Mouse (Mus musculus): ENCODE measurements around the gene Ireb2. TPM values are rescaled to one million over a fixed set of nuclear protein-coding genes. Genes with fewer than 3 reads are reported as not detected.
A peak's percentile ranks its signal among the peaks of the same experiment; 100 is the strongest.
"Not testable (repeated sequence)": the region's sequence is repeated elsewhere in the genome, so short reads cannot be mapped to it uniquely, and the experiment has no call there.

Gene Ireb2
- polyA plus RNA-seq, 1 experiment = 0.36 TPM

DNA sequence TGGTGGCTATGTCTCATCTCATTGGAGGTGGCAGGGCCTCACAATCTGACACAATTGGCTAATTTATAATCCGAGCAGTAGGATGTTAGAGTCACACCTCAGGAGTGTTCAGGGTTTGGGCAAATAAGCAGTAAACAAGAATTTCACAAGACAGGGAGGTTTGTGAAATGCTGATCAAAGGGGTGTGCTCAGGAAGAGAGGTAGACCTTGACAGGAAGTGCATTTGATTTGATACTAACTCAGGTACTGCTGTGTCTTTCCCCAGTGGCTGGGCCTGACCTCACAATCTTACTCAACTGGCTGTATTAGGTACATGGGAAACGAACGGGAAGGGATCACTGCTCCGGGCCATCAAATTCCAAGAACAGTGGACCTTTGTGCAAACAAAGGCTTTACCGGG, 21.3 kb upstream of the Ireb2 start:
- no peaks in the 10 kb centered on the region for H3K9me3 ChIP-seq
- no peaks in the 10 kb centered on the region for H3K36me3 ChIP-seq (replicated peaks; ENCODE audit: low read length)
- H3K4me1 ChIP-seq = peaks cover 12% of the 10 kb centered on the region
- TF ChIP-seq GATA1 (IDR thresholded peaks at IDR 0.05; ENCODE audit: borderline replicate concordance, low read length) = no peak
- no peak for TF ChIP-seq FLI1 (IDR thresholded peaks at IDR 0.05; ENCODE audit: low read length)
- peaks cover 8% of the 10 kb centered on the region for H3K27me3 ChIP-seq (replicated peaks)
- H3K4me3 ChIP-seq (replicated peaks) = no peak overlapping the region

DNA sequence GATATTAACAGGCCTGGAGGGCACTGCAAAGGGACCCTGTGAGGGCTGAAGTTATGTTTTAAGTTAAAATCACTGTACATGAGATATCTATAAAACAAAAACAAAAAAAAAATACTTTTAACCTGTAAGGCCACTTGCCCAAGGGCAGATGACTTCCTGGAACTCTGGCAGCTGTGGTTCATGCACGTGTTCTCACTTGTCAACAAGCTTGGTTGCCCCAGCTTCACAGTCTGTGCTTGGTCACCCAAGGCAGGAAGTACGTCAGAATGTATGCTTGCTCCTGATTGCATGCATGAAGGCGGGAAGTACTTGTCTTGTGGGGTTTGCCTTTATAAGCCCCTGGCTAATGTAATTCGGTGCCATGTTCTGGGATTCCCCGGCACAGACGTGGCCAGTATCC, 19.7 kb upstream of the Ireb2 start:
- TF ChIP-seq FLI1 (IDR thresholded peaks at IDR 0.05; ENCODE audit: low read length) (no peak), GATA1 (IDR thresholded peaks at IDR 0.05; ENCODE audit: borderline replicate concordance, low read length) (no peak)
- H3K4me3 ChIP-seq (replicated peaks) = peak overlapping the region; percentile 9

DNA sequence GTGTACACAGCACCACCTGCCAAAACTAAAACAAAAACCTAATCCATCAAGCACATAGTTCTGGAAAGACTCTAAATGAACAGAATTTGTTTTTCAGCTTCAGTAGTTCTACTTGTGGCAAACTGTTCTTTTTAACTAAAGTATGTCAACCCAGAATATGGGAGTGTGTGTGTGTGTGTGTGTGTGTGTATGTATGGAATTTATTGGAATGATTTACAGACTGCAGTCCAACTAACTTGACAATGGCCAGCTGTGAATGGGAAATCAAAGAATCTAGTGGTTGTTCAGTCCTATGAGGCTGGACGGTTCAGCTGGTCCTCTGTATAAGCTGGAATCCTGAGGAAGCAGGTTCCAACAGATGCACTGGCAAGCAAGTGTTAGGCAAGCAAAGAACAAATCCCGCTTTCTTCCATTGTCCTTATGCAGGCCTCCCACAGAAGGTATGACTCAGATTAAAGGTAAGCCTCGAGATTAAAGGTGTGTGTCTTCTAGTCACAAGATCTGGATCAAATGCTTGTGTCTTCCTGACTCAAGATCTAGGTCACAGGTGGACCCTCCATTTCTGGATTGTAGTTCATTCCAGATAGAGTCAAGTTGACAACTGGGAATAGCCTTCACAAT, 18.9 kb upstream of the Ireb2 start:
- peaks cover 10% of the 10 kb centered on the region for H3K4me1 ChIP-seq
- TF ChIP-seq FLI1 (IDR thresholded peaks at IDR 0.05; ENCODE audit: low read length) (no peak), GATA1 (IDR thresholded peaks at IDR 0.05; ENCODE audit: borderline replicate concordance, low read length) (no peak)
- no peaks in the 10 kb centered on the region for H3K36me3 ChIP-seq (replicated peaks; ENCODE audit: low read length)
- H3K27me3 ChIP-seq (replicated peaks) = peaks cover 3% of the 10 kb centered on the region
- H3K9me3 ChIP-seq = no peaks in the 10 kb centered on the region
- H3K4me3 ChIP-seq (replicated peaks) = no peak overlapping the region

More for the DNA sequence above, 19.7 kb upstream of the Ireb2 start:
- peaks cover 10% of the 10 kb centered on the region for H3K4me1 ChIP-seq
- H3K9me3 ChIP-seq = no peaks in the 10 kb centered on the region
- H3K36me3 ChIP-seq (replicated peaks; ENCODE audit: low read length) = no peaks in the 10 kb centered on the region
- H3K27me3 ChIP-seq (replicated peaks) = peaks cover 3% of the 10 kb centered on the region

DNA sequence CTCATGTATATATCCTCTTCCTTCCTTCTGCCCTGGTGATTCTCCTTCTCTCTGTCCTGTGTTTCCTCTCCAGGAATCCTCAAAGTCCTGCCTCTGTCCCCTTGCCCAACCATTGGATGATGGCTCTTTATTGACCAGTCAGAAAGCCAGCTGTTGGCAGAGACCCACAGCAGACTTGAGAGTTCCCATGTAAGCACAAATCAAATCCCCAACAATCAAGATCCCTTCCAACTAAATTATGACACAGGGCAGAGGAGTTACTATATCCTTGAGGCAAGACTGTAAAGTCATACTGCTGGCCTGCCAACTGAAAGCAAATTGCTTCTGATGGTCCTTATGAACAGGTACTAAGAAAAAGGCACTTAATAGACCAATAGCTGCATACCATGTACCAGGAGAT, 15.4 kb upstream of the Ireb2 start:
- Histone ChIP-seq H3K27me3 (replicated peaks) (peaks cover 12% of the 10 kb centered on the region), H3K36me3 (replicated peaks; ENCODE audit: low read length) (no peaks in the 10 kb centered on the region), H3K4me3 (replicated peaks) (no peak overlapping the region), H3K9me3 (no peaks in the 10 kb centered on the region), H3K4me1 (peaks cover 10% of the 10 kb centered on the region)
- TF ChIP-seq FLI1 (IDR thresholded peaks at IDR 0.05; ENCODE audit: low read length) (no peak), GATA1 (IDR thresholded peaks at IDR 0.05; ENCODE audit: borderline replicate concordance, low read length) (no peak)

DNA sequence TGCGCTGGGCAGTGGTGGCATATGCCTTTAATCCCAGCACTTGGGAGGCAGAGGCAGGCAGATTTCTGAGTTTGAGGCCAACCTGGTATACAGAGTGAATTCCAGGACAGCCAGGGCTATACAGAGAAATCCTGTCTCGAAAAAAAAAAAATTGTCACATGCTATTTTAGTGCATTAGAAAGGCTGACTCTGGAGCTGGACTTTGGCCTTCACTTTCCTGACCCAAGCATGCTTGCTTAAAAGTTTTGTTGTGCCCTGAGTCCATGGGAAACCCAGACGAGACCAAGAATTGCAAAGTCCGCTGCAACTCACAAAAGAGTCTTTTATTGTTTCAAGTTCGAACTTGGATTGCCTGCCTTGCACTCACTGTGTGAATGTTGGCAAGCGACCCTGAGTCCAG, 10.6 kb upstream of the Ireb2 start:
- not testable (repeated sequence) for H3K36me3 ChIP-seq (replicated peaks; ENCODE audit: low read length); H3K4me3 ChIP-seq (replicated peaks); H3K4me1 ChIP-seq; H3K9me3 ChIP-seq
- peaks cover 29% of the 10 kb centered on the region for H3K27me3 ChIP-seq (replicated peaks)

DNA sequence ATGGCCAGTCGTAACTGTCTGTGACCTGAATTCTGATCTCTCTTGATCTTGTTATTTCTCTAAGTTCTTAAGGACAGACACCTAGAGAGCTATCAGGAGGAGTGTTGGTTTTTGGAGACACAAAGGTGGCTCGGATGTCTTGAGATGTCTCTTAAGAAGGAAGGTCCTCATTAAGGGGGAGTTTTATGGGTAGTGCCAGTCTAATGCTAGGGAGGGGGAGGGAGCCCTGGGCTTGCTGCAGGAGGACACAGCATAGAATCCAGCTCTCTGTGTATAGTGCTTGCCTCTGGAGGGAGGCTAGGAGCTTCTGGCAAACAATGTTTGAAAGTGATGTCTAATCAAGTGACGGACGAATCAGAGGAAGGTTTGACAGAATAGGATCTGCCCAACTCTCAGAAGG, 10.0 kb upstream of the Ireb2 start:
- Histone ChIP-seq H3K36me3 (replicated peaks; ENCODE audit: low read length) (no peaks in the 10 kb centered on the region), H3K4me3 (replicated peaks) (no peak overlapping the region), H3K27me3 (replicated peaks) (peaks cover 29% of the 10 kb centered on the region), H3K9me3 (no peaks in the 10 kb centered on the region), H3K4me1 (no peaks in the 10 kb centered on the region)
- TF ChIP-seq GATA1 (IDR thresholded peaks at IDR 0.05; ENCODE audit: borderline replicate concordance, low read length) = no peak
- no peak for TF ChIP-seq FLI1 (IDR thresholded peaks at IDR 0.05; ENCODE audit: low read length)

DNA sequence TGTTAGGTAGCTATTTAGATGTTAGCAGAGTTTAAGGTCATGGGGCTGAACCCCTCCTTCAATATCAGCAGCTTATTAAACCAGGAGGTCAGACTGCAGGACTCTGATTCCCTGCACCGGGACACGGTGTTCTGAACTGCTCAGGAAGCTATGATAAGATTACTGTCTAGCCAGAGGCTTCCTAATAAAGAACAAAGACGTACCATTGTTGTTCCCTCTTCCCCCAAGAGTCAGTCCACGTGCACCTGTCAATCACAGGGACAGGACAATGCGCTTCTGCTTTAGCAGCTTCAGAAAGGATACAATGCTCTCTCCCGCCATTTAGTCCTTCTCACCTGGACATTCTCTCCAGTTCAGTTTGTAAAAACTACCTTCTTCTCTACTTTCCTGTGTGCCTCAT, 8.0 kb upstream of the Ireb2 start:
- Histone ChIP-seq H3K4me1 (no peaks in the 10 kb centered on the region; the same call in 1 of the 2 replicates), H3K9me3 (no peaks in the 10 kb centered on the region), H3K4me3 (replicated peaks) (no peak overlapping the region), H3K36me3 (replicated peaks; ENCODE audit: low read length) (no peaks in the 10 kb centered on the region), H3K27me3 (replicated peaks) (peaks cover 29% of the 10 kb centered on the region)
- TF ChIP-seq FLI1 (IDR thresholded peaks at IDR 0.05; ENCODE audit: low read length) = no peak
- TF ChIP-seq GATA1 (IDR thresholded peaks at IDR 0.05; ENCODE audit: borderline replicate concordance, low read length) = no peak

DNA sequence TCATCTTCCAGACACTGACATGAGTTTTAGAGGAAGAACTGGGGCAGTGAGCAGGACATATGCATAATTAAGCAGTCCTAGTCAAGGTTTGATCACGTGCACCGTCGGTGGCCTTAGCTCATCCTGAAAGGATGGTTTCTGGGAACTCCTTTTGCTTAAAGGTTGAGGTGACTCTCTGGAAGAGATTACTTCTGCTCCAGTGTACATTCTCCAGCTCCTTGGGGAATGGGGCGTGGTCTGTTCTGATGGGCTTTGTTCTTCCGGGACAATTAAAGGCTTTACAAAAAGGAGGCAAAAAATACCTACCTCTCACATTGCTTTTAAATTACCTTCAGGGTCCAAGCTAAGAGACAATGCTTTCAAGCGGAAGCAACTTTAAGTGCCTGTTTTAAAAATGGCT, 7.5 kb upstream of the Ireb2 start:
- no peak for TF ChIP-seq GATA1 (IDR thresholded peaks at IDR 0.05; ENCODE audit: borderline replicate concordance, low read length)
- TF ChIP-seq FLI1 (IDR thresholded peaks at IDR 0.05; ENCODE audit: low read length) = no peak
- no peak overlapping the region for H3K4me3 ChIP-seq (replicated peaks)
- H3K9me3 ChIP-seq = no peaks in the 10 kb centered on the region
- no peaks in the 10 kb centered on the region for H3K36me3 ChIP-seq (replicated peaks; ENCODE audit: low read length)
- peaks cover 27% of the 10 kb centered on the region for H3K27me3 ChIP-seq (replicated peaks)
- peaks cover 4% of the 10 kb centered on the region for H3K4me1 ChIP-seq

DNA sequence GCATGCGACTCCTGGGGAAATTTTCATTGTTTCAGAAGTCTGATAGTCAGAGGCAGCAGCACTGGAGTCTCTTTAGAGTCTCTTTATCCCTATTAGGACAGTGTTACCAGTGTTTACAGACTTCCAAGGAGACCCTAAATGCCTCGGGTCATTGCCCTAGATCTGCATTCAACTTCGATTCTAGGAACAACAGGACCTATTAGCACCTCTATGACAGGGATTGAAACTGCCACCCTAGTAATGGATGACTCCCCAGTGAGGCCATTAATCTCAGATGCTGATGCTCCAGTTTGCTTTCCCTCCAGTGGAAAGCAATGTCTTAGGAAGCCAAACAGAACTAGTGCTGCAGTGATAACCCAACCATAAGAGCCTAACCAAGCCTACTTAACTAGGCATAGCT, 6.1 kb upstream of the Ireb2 start:
- H3K4me3 ChIP-seq (replicated peaks) = no peak overlapping the region
- H3K36me3 ChIP-seq (replicated peaks; ENCODE audit: low read length) = no peaks in the 10 kb centered on the region
- no peak for TF ChIP-seq GATA1 (IDR thresholded peaks at IDR 0.05; ENCODE audit: borderline replicate concordance, low read length)
- no peak for TF ChIP-seq FLI1 (IDR thresholded peaks at IDR 0.05; ENCODE audit: low read length)
- H3K9me3 ChIP-seq = no peaks in the 10 kb centered on the region
- peaks cover 20% of the 10 kb centered on the region for H3K27me3 ChIP-seq (replicated peaks)
- peaks cover 9% of the 10 kb centered on the region for H3K4me1 ChIP-seq

DNA sequence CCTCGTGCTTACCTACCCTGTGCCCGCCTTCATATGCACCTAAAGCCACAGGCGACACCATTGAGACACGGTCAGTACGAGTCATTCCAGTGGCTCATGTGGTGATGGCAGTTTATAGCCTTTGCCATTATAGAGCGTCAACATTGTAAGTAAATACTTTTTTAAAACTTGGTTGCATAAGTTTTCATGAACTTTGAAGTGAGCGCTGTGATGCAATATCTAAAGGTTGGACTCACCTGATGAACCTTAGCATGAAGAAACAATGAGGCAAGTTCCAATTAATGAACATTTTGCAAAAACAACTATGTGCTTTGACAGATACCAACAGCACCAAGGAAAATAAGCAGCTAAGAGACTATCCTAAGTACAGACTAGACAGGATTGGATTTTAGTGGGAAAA, 3.1 kb upstream of the Ireb2 start:
- Histone ChIP-seq H3K9me3 (no peaks in the 10 kb centered on the region), H3K27me3 (replicated peaks) (peaks cover 13% of the 10 kb centered on the region), H3K4me1 (peaks cover 25% of the 10 kb centered on the region), H3K36me3 (replicated peaks; ENCODE audit: low read length) (peaks cover 8% of the 10 kb centered on the region), H3K4me3 (replicated peaks) (no peak overlapping the region)
- no peak for TF ChIP-seq GATA1 (IDR thresholded peaks at IDR 0.05; ENCODE audit: borderline replicate concordance, low read length)
- TF ChIP-seq FLI1 (IDR thresholded peaks at IDR 0.05; ENCODE audit: low read length) = no peak

DNA sequence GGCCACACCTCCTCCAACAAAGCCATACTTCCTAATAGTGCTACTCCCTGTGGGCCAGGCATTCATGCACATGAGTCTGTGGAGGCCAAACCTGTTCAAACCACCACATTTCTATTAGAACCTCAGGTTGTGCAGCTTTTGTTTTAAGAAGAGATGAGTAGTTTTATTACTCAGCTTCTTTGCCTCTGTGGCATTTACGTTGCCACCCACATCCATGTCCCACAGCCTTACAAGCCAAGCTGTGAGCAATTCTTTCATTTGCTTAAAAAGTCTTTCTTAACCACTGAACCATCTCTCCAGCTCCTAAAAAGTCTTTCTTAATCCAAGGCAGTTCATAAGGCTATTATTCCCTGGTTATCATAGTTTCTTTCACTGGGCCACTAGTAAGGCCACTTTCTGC, 15.2 kb downstream of the Ireb2 start:
- H3K36me3 ChIP-seq (replicated peaks; ENCODE audit: low read length) = peaks cover 83% of the 10 kb centered on the region

More for the DNA sequence above, 15.2 kb downstream of the Ireb2 start:
- peaks cover 7% of the 10 kb centered on the region; the same call in 1 of the 2 replicates for H3K4me1 ChIP-seq
- TF ChIP-seq FLI1 (IDR thresholded peaks at IDR 0.05; ENCODE audit: low read length) (no peak), GATA1 (IDR thresholded peaks at IDR 0.05; ENCODE audit: borderline replicate concordance, low read length) (no peak)
- H3K4me3 ChIP-seq (replicated peaks) = no peak overlapping the region
- no peaks in the 10 kb centered on the region for H3K27me3 ChIP-seq (replicated peaks)
- no peaks in the 10 kb centered on the region for H3K9me3 ChIP-seq
